Mouse (Mus musculus) thymus, adult 2 months (tissue): ENCODE measurements around the gene Hoxd4. TPM values are rescaled to one million over a fixed set of nuclear protein-coding genes. Genes with fewer than 3 reads are reported as not detected.

Experiments
- DNase-seq: peaks from one replicate; pipeline ENCODE4 v3.0.0; 2021
- H3K27ac ChIP-seq: fragments of 200-500 bp; 2 replicates; pipeline ENCODE4 v1.5.1; 2012; ENCODE audit warnings: low read length, control low read depth; ENCODE audit not compliant: control insufficient read depth, insufficient read depth
- H3K27me3 ChIP-seq: fragments of 200-500 bp; 2 replicates; pipeline ENCODE4 v1.6.1; 2012; ENCODE audit warnings: mild to moderate bottlenecking, low read length, moderate library complexity, mixed read lengths; ENCODE audit not compliant: control insufficient read depth, insufficient read depth
- H3K36me3 ChIP-seq: fragments of 200-500 bp; 2 replicates; pipeline ENCODE4 v1.6.1; 2012; ENCODE audit warnings: mild to moderate bottlenecking, low read length, moderate library complexity; ENCODE audit not compliant: control insufficient read depth, insufficient read depth
- H3K4me1 ChIP-seq: fragments of 200-500 bp; replicated peaks from 2 replicates; pipeline ENCODE4 v1.6.1; 2012; ENCODE audit warnings: low read length; ENCODE audit not compliant: control insufficient read depth, insufficient read depth
- H3K4me3 ChIP-seq: fragments of 200-500 bp; 2 replicates; pipeline ENCODE4 v1.5.1; 2012; ENCODE audit warnings: mild to moderate bottlenecking, low read length, control low read depth, moderate library complexity; ENCODE audit not compliant: control insufficient read depth, insufficient read depth
- CTCF ChIP-seq: fragments of 200-500 bp; IDR thresholded peaks from 2 replicates; pipeline ENCODE4 v1.5.1; 2012; ENCODE audit warnings: mild to moderate bottlenecking, control low read depth, low read length, moderate library complexity, borderline replicate concordance; ENCODE audit not compliant: control insufficient read depth, poor library complexity, insufficient read depth; ENCODE audit errors: extremely low read depth
- POLR2A ChIP-seq: fragments of 200-500 bp; IDR thresholded peaks from 2 replicates; pipeline ENCODE4 v1.6.1; 2012; ENCODE audit warnings: mild to moderate bottlenecking, low read length, control low read depth, moderate library complexity; ENCODE audit not compliant: control insufficient read depth, poor library complexity, insufficient read depth; ENCODE audit errors: extremely low read depth
- WGBS: fragments of 180-500 bp; shearing (Covaris S2); methylation state at CpG from one replicate; pipeline ENCODE4 v1.1.7; 2018; 5-methylcytosine and 5-hydroxymethylcytosine counted together
- polyA plus RNA-seq: library from polyadenylated mRNA; depleted of rRNA; stranded (reverse); fragments of >200 nt; gene quantifications from 2 replicates; pipeline ENCODE4 v1.2.3, GENCODE M21; 2012

The Hoxd4 gene
- polyA plus RNA-seq, 1 experiment = 2.3 TPM

DNA sequence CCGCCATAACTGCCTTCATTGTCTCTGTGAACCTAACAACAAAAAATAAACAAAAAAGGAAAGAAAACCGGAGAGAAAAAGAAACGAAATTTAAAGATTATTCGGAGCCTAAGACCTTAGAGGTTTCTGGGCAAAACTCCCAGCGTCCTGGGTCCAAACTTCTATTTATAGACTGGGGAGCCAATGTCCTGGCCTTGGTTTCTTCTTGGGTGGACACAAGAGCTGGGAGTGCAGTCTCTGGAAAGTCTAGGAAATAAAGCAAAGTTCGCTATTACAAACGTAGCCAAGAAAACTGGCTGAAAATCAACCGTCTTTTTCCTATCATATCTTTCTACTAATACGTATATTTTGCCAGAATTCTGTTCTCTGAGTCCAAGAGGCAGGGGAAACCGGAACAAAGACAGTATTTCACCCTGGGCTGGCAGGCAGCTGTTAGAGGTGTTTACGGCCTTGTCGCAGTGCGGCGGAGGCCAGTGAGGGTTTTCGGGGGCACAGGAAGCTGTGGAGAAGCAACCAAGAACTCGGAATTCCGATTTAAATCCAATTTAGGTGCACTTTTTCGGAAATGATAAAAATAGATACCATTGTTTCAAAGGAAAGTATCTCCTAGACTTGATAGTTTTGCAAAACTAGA lies 2.5 kb downstream of the Hoxd4 start:
- Histone ChIP-seq H3K4me3 (no peak overlapping the region), H3K36me3 (no peaks in the 10 kb centered on the region), H3K27ac (no peak overlapping the region), H3K4me1 (no peaks in the 10 kb centered on the region), H3K27me3 (peaks cover 13% of the 10 kb centered on the region; the same call in 1 of the 2 replicates)
- TF ChIP-seq CTCF (no peak), POLR2A (no peak)
- no peak for DNase-seq
- WGBS = 13% methylated on average over 18 of the region's 18 CpGs

DNA sequence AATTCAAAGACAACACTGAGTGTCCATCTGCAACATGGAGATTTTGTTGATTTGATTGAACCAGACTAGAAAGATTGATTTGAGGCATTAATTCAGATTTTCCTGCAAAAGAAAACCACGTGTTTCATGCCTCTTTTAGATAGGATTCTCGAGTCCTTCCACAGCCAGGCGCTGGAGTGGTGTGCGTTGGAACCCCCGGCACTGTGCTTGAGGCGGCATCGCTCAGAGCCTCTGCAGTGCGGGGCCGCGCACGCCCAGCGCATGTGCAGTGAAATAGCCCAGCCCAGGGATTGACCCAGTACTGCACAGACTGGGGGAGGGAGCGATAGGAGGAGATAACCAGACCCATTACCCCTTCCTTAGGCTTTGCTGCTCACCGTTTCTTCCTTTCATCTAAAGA lies 3.2 kb downstream of the Hoxd4 start:
- DNase-seq = no peak
- 9% methylated on average over 14 of the region's 14 CpGs for WGBS
- H3K4me3 ChIP-seq = no peak overlapping the region
- no peaks in the 10 kb centered on the region for H3K36me3 ChIP-seq
- H3K27ac ChIP-seq = no peak overlapping the region
- H3K4me1 ChIP-seq = no peaks in the 10 kb centered on the region
- H3K27me3 ChIP-seq = peaks cover 13% of the 10 kb centered on the region; the same call in 1 of the 2 replicates
- TF ChIP-seq POLR2A = no peak
- no peak for TF ChIP-seq CTCF

DNA sequence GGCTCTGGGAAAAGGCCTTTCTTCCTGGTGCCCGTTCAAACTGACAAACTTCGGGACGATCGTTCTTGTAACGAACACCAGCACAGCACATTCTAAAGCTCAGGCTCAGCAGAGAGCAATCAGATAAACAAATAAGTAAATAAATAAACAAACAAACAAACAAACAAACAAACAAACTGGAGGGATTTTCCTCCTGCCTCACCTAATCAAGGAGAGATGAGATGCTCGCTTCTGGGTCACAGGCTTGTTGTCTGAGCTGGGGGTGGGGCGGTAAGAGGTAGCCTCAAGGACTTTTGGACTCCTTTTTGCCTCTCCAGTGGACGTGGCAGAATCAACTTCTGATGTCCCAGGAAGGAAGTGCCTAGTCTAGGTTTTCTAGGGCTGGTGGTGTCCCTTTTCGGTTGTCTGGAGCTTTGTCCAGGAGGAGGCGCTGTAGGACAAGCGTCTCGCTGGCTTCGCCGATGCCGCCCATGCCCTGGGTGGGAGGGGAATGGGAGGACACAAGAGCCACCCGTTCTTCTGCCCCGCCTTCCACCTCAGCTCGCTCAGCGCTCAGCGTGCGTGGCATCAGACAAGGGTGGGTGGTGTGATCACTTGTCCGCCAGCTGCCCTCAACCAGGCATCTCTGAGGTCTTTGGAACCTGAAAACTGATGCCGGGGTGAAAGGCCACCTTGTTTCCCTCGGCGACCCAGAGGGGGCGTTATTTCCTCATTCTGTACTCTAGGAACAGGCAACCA lies 3.9 kb downstream of the Hoxd4 start:
- TF ChIP-seq POLR2A = no peak
- peak; percentile 75; the same call in 1 of the 2 replicates for TF ChIP-seq CTCF
- no peaks in the 10 kb centered on the region for H3K36me3 ChIP-seq
- peaks cover 13% of the 10 kb centered on the region for H3K27me3 ChIP-seq
- peak; percentile 75 for DNase-seq
- no peak overlapping the region for H3K27ac ChIP-seq
- WGBS = 5% methylated on average over 26 of the region's 26 CpGs
- H3K4me1 ChIP-seq = no peaks in the 10 kb centered on the region
- H3K4me3 ChIP-seq = no peak overlapping the region

DNA sequence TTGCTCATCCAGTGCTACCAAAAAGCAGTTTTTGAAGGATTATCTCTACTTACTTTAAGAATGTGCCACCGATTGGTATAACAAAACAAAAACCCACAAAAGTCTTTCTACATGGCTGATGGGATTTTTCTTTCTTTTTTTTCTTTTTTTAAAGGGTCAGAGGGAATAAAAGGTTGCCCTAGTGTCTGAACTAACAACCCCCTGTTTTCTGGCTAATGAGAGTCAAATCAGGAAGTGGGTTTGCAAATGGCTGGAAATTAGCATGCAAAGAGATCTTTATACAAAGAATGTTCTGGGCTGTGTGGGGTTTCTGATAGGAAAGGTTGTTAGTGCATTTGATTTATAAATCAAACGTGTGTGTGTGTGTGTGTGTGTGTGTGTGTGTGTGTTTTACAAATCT lies 8.7 kb downstream of the Hoxd4 start:
- DNase-seq = no peak
- peaks cover 7% of the 10 kb centered on the region for H3K27me3 ChIP-seq
- H3K27ac ChIP-seq = no peak overlapping the region
- H3K4me3 ChIP-seq = no peak overlapping the region
- H3K4me1 ChIP-seq = no peaks in the 10 kb centered on the region
- H3K36me3 ChIP-seq = no peaks in the 10 kb centered on the region
- TF ChIP-seq POLR2A (no peak), CTCF (no peak)
- WGBS = 38% methylated on average over 2 of the region's 2 CpGs

DNA sequence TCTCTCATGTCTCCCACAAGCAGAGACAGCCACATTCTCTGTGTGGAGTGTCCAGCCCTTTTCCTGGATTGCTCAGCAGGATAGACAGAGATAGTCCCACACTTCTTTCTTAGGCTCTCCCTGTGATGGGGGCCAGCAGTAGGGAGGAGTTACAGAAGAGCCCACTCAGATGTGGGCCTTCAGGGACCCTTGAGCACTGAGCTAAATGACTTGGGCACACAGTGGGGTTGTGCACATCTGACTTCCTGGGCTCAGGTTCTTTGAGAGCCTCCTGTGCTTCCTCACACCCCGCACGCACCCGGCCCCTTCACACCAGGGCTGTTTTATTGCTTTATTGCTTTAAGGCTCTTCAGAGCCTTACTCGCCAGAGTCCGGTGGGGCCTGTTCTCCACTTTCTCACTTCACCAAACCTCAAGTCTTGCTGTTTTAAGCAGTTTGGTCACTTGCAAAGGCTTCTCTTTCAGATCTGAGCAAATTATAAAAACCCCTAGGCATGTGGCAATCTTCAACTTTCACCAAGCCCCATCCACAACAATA lies 9.3 kb downstream of the Hoxd4 start:
- TF ChIP-seq POLR2A = no peak
- no peak for TF ChIP-seq CTCF
- 69% methylated on average over 5 of the region's 5 CpGs for WGBS
- no peak overlapping the region for H3K27ac ChIP-seq
- peaks cover 7% of the 10 kb centered on the region for H3K27me3 ChIP-seq
- H3K36me3 ChIP-seq = no peaks in the 10 kb centered on the region
- H3K4me3 ChIP-seq = no peak overlapping the region
- no peak for DNase-seq
- no peaks in the 10 kb centered on the region for H3K4me1 ChIP-seq

DNA sequence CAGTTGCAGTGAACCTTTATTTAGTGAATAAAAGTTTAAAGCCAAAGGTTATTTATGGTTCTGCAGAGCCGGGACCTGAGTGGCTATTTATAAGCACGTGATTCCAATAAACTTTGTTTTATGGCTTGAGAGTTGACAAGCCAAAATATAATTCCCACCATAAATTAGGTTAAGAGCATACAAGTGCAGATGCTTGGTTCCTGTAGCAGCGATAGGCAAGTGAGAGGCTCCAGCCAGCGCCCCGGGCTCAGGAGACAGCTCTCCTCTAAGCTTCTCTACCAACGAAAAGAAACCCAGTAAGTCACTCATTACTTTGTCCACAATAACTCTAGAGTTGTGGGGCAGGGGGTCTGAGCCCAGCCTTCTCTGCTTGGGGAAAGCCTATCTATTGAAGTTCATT lies 10.2 kb downstream of the Hoxd4 start:
- TF ChIP-seq CTCF (no peak), POLR2A (no peak)
- no peak for DNase-seq
- peaks cover 7% of the 10 kb centered on the region for H3K27me3 ChIP-seq

DNA sequence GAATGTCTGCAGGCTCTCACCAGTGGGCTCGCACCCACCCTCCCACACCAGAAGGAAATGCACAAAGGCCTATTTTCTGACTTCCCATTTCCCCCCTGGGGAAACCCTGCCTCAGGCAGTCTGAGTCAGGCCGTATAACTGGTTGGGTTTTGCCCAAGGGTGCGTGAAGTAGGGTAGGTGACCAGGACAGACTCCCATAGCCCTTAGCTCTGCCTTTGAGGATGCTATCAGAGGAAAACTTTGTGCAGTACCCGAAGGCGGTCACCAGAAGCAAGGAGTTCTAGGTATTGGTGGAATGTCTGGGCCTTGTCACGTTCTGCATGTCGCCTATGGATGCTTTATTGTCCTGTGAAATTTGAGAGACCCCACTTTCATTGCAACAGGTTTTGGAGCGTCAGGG lies 11.2 kb downstream of the Hoxd4 start:
- H3K27me3 ChIP-seq = peaks cover 7% of the 10 kb centered on the region
- 41% methylated on average over 8 of the region's 8 CpGs for WGBS

More for the DNA sequence above, 10.2 kb downstream of the Hoxd4 start:
- 17% methylated on average over 6 of the region's 6 CpGs for WGBS
- H3K36me3 ChIP-seq = no peaks in the 10 kb centered on the region
- no peaks in the 10 kb centered on the region for H3K4me1 ChIP-seq
- no peak overlapping the region for H3K27ac ChIP-seq
- H3K4me3 ChIP-seq = no peak overlapping the region

More for the DNA sequence above, 11.2 kb downstream of the Hoxd4 start:
- DNase-seq = no peak
- Histone ChIP-seq H3K27ac (no peak overlapping the region), H3K4me1 (no peaks in the 10 kb centered on the region), H3K4me3 (no peak overlapping the region), H3K36me3 (no peaks in the 10 kb centered on the region)
- TF ChIP-seq POLR2A (no peak), CTCF (no peak)
